Mouse (Mus musculus) intestine, postnatal 0 days (tissue): ENCODE data around the gene Rasl10b. TPM values are rescaled to one million over a fixed set of nuclear protein-coding genes. Genes with fewer than 3 reads are reported as not detected.
A peak's percentile ranks its signal among the peaks of the same experiment; 100 is the strongest.

Experiments used
- ATAC-seq: fragments of 200-750 bp; cut with Nextera tagmentation; 2 replicates; pipeline ENCODE4 v1.8.0; 2017; ENCODE audit warnings: mild to moderate bottlenecking, moderate TSS enrichment, moderate library complexity
- H3K27ac ChIP-seq: fragments of 300-500 bp; sonication (generic); 2 replicates; pipeline ENCODE4 v1.5.1; 2014; ENCODE audit warnings: mild to moderate bottlenecking, low read depth, low read length, moderate library complexity
- H3K27me3 ChIP-seq: fragments of 300-500 bp; sonication (generic); replicated peaks from 2 replicates; pipeline ENCODE4 v1.6.1; 2014; ENCODE audit warnings: low read length, mixed read lengths; ENCODE audit not compliant: control insufficient read depth, insufficient read depth
- H3K36me3 ChIP-seq: fragments of 300-500 bp; sonication (generic); 2 replicates; pipeline ENCODE4 v1.6.1; 2014; ENCODE audit warnings: mild to moderate bottlenecking, moderate library complexity; ENCODE audit not compliant: control insufficient read depth, insufficient read depth
- H3K4me1 ChIP-seq: fragments of 300-500 bp; sonication (generic); replicated peaks from 2 replicates; pipeline ENCODE4 v1.6.1; 2014; ENCODE audit warnings: antibody characterized with exemption, low read length, mixed read lengths; ENCODE audit not compliant: control insufficient read depth, insufficient read depth
- H3K4me2 ChIP-seq: fragments of 300-500 bp; sonication (generic); replicated peaks from 2 replicates; pipeline ENCODE4 v1.6.1; 2014; ENCODE audit warnings: low read depth, mild to moderate bottlenecking, moderate library complexity
- H3K4me3 ChIP-seq: fragments of 300-500 bp; sonication (generic); 2 replicates; pipeline ENCODE4 v1.5.1; 2014; ENCODE audit warnings: low read depth, low read length
- H3K9ac ChIP-seq: fragments of 300-500 bp; sonication (generic); 2 replicates; pipeline ENCODE4 v1.6.1; 2014; ENCODE audit warnings: mild to moderate bottlenecking, low read depth, low read length
- H3K9me3 ChIP-seq: fragments of 300-500 bp; sonication (generic); 2 replicates; pipeline ENCODE4 v1.6.1; 2016; ENCODE audit warnings: mixed run types; ENCODE audit not compliant: control insufficient read depth
- CTCF ChIP-seq: sonication (generic); IDR thresholded peaks from 2 replicates; pipeline ENCODE4 v1.5.1; 2016; ENCODE audit warnings: low read depth, mild to moderate bottlenecking, control low read depth, antibody characterized with exemption, moderate library complexity
- WGBS: fragments of 180-500 bp; shearing (Covaris S2); extraction: QIAGEN DNeasy Blood & Tissue Kit; methylation state at CpG from one replicate; pipeline ENCODE4 v1.1.7; 2014; 5-methylcytosine and 5-hydroxymethylcytosine counted together
- polyA plus RNA-seq: library from polyadenylated mRNA; unstranded; fragments of >200 nt; fragmentation: Nextera tagmentation; extraction: Ambion mirVana; gene quantifications from 2 replicates; pipeline ENCODE4 v1.2.1, GENCODE M21; 2015

Rasl10b gene
- polyA plus RNA-seq, 1 experiment from 2014 or later, result 0.94 TPM

GRCm38 (mm10) chr11:83408242-83408641, 695 bp upstream of the Rasl10b start:
- WGBS, result 49% methylated on average over 8 of the region's 8 CpGs

GRCm38 (mm10) chr11:83409792-83410291, 905 bp downstream of the Rasl10b start:
- Histone ChIP-seq H3K9me3 (no peaks in the 10 kb centered on the region), H3K4me1 (no peaks in the 10 kb centered on the region), H3K9ac (peak overlapping the region; percentile 34; the same call in 1 of the 2 replicates), H3K27ac (no peak overlapping the region), H3K4me3 (peak overlapping the region; percentile 63), H3K27me3 (peaks cover 5% of the 10 kb centered on the region; the same call in 1 of the 2 replicates), H3K4me2 (peak overlapping the region; percentile 97), H3K36me3 (no peaks in the 10 kb centered on the region)
- 3% methylated on average over 7 of the region's 40 CpGs for WGBS
- 0 out of 2 replicates have a peak, but pooled peaks have one; percentile 13 for ATAC-seq
- TF ChIP-seq CTCF, result no peak

More at GRCm38 (mm10) chr11:83408242-83408641, 695 bp upstream of the Rasl10b start:
- Histone ChIP-seq H3K9me3 (no peaks in the 10 kb centered on the region), H3K4me3 (no peak overlapping the region), H3K4me2 (no peak overlapping the region), H3K27ac (no peak overlapping the region), H3K4me1 (no peaks in the 10 kb centered on the region), H3K27me3 (peaks cover 5% of the 10 kb centered on the region; the same call in 1 of the 2 replicates), H3K9ac (no peak overlapping the region), H3K36me3 (peaks cover 16% of the 10 kb centered on the region)
- no peak for ATAC-seq
- TF ChIP-seq CTCF, result no peak

- H3K9ac ChIP-seq, result 0 out of 2 replicates have a peak overlapping the region, but pooled peaks have one; percentile 34
- no peaks in the 10 kb centered on the region for H3K9me3 ChIP-seq
- TF ChIP-seq CTCF, result no peak
- no peaks in the 10 kb centered on the region for H3K36me3 ChIP-seq
- 52% methylated on average over 6 of the region's 6 CpGs for WGBS
- H3K27me3 ChIP-seq, result peaks cover 5% of the 10 kb centered on the region; the same call in 1 of the 2 replicates
- no peaks in the 10 kb centered on the region for H3K4me1 ChIP-seq
- H3K4me3 ChIP-seq, result no peak overlapping the region
- H3K27ac ChIP-seq, result no peak overlapping the region
- no peak for ATAC-seq
- H3K4me2 ChIP-seq, result peak overlapping the region; percentile 97; the same call in 1 of the 2 replicates
Observed at GRCm38 (mm10) chr11:83410510-83410909, 1.6 kb downstream of the Rasl10b start.

GRCm38 (mm10) chr11:83417080-83417479, 8.1 kb downstream of the Rasl10b start:
- no peak for TF ChIP-seq CTCF
- H3K27me3 ChIP-seq, result peaks cover 25% of the 10 kb centered on the region
- WGBS, result 3% methylated on average over 5 of the region's 5 CpGs
- no peak overlapping the region for H3K4me2 ChIP-seq
- no peak for ATAC-seq
- no peak overlapping the region for H3K4me3 ChIP-seq
- H3K36me3 ChIP-seq, result no peaks in the 10 kb centered on the region
- no peak overlapping the region for H3K9ac ChIP-seq
- no peak overlapping the region for H3K27ac ChIP-seq
- H3K4me1 ChIP-seq, result no peaks in the 10 kb centered on the region
- no peaks in the 10 kb centered on the region for H3K9me3 ChIP-seq

- TF ChIP-seq CTCF, result no peak
- ATAC-seq, result no peak
- Histone ChIP-seq H3K4me2 (no peak overlapping the region), H3K36me3 (no peaks in the 10 kb centered on the region), H3K4me3 (no peak overlapping the region), H3K27ac (no peak overlapping the region), H3K27me3 (peaks cover 25% of the 10 kb centered on the region), H3K4me1 (no peaks in the 10 kb centered on the region), H3K9me3 (no peaks in the 10 kb centered on the region), H3K9ac (no peak overlapping the region)
- 76% methylated on average over 7 of the region's 7 CpGs for WGBS
Observed at GRCm38 (mm10) chr11:83417708-83418107, 8.8 kb downstream of the Rasl10b start.

- Histone ChIP-seq H3K9ac (no peak overlapping the region), H3K27ac (no peak overlapping the region), H3K27me3 (peaks cover 25% of the 10 kb centered on the region), H3K9me3 (no peaks in the 10 kb centered on the region), H3K4me1 (no peaks in the 10 kb centered on the region), H3K4me2 (peak overlapping the region; percentile 21; the same call in 1 of the 2 replicates), H3K4me3 (no peak overlapping the region), H3K36me3 (no peaks in the 10 kb centered on the region)
- TF ChIP-seq CTCF, result peak; percentile 30; the same call in 1 of the 2 replicates
- peak; percentile 51 for ATAC-seq
- 7% methylated on average over 38 of the region's 38 CpGs for WGBS
Observed at GRCm38 (mm10) chr11:83418566-83418965, 9.6 kb downstream of the Rasl10b start.
